Mouse (Mus musculus): ENCODE measurements at regions not wholly inside any gene's neighbourhood (a gene's known extent, or its start where the extent isn't known, plus 50 kb on each side); places are given as distances from the start of the nearest gene placed in this dataset.

DNA sequence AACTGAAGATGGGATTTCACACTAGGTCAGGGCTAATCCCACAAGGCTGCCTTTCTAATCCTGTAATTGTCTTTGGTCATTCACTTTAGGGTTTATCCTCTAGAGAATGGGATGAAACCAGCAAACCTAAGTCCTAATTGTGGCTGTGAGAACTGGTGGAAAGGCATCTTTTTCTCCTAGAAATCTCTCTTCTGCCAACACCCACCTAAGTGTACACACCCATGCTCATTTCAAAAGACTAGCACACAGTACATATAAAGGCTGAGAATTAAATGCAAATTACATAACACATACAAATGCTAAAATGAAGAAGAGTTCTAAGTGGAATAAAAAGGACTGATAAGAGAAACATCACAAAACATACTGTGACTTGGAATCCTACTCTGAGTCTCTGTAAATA is 579.5 kb downstream of the Eepd1 start:
- Histone ChIP-seq H3K27ac (replicated peaks) (no peak overlapping the region), H3K9ac (replicated peaks) (no peak overlapping the region), H3K4me2 (replicated peaks) (no peak overlapping the region), H3K4me1 (peaks cover 3% of the 10 kb centered on the region; the same call in 1 of the 2 replicates), H3K4me3 (no peak overlapping the region), H3K27me3 (no peaks in the 10 kb centered on the region), H3K36me3 (no peaks in the 10 kb centered on the region), H3K9me3 (no peaks in the 10 kb centered on the region)
- ATAC-seq (ENCODE audit: low FRiP score, low read depth): no peak

DNA sequence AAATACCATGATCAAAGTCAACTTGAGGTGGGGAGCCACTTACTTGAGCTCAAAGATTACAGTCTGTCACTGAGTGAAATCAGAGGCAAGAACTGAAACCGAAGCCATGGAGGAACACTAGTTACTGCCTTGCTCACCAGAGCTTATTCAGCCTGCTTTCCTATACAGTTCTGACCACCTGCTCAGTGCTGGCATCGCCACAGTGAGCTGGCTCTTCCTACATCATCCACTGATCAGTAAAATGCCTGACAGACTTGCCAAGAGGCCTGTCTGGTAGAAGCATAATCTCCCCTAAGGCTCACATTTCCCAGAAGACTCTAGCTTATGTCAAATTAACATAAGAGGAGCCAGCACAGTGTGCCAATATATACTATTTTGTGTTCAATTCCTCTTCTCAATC is 595.7 kb downstream of the Eepd1 start:
- Histone ChIP-seq H3K4me1 (no peaks in the 10 kb centered on the region), H3K4me2 (replicated peaks) (no peak overlapping the region), H3K36me3 (no peaks in the 10 kb centered on the region), H3K9me3 (no peaks in the 10 kb centered on the region), H3K4me3 (no peak overlapping the region), H3K27ac (replicated peaks) (no peak overlapping the region), H3K9ac (replicated peaks) (no peak overlapping the region), H3K27me3 (no peaks in the 10 kb centered on the region)
- 80% methylated on average over 2 of the region's 2 CpGs for WGBS
- ATAC-seq (ENCODE audit: low FRiP score, low read depth): no peak

DNA sequence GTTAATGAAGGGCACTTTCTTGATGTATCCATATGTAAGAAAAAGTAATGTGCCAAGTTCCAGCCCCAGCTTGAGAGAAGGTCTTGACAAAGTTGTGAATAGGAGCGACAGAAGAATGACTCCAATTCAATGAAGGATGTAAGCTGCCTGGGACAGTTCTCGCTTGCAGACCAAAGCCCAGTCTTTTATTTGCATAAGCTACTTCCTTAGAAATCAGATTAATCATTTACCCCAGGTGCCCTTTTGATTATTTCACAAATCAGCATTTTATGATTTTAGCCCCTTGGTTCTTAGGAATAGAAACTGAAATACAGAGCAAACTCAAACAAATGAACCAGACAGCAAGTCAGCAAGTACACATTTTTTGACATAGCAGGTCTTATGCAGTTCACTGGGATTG is 605.2 kb downstream of the Eepd1 start:
- no peaks in the 10 kb centered on the region for H3K9me3 ChIP-seq
- ATAC-seq (ENCODE audit: low FRiP score, low read depth): no peak
- no peak overlapping the region for H3K9ac ChIP-seq (replicated peaks)
- H3K4me1 ChIP-seq: no peaks in the 10 kb centered on the region
- no peak overlapping the region for H3K4me2 ChIP-seq (replicated peaks)
- WGBS: 41% methylated on average over 2 of the region's 2 CpGs
- no peaks in the 10 kb centered on the region for H3K36me3 ChIP-seq
- no peak overlapping the region for H3K4me3 ChIP-seq
- no peaks in the 10 kb centered on the region for H3K27me3 ChIP-seq
- H3K27ac ChIP-seq (replicated peaks): no peak overlapping the region

DNA sequence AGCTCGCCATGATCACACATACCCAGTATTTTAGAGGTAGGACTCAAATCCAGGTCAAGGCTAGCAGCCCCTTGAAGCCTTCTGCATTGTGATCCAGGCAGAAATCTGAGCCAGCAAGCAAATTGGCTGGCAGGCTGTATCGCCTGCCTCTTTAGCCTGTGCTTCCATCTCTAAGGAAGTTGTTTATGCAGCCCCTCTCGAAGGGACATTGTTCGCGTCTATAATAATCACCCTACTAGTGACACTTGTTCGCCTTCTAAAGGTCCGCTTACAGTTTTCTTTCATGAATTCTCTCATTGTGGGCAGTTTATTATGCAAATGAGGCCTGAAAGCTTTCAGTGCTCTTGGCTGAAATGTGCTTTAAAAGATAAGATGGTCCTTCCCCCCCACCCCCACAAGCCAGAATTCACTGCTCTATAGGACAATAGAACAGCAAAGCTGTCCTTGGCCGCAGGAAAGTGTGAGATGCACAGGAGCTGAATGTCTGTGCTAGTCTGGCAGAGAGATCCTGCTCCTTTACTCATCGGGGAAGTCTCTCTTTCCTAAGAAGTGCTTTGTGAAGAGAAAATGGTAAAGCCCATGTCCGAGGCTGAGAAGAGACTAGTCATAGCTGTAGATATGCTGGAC is 610.8 kb downstream of the Eepd1 start:
- H3K36me3 ChIP-seq: no peaks in the 10 kb centered on the region
- peak; percentile 62 for ATAC-seq (ENCODE audit: low FRiP score, low read depth)
- no peak overlapping the region; the same call in 1 of the 2 replicates for H3K27ac ChIP-seq (replicated peaks)
- no peak overlapping the region for H3K4me2 ChIP-seq (replicated peaks)
- H3K27me3 ChIP-seq: no peaks in the 10 kb centered on the region
- peaks cover 8% of the 10 kb centered on the region; the same call in 1 of the 2 replicates for H3K4me1 ChIP-seq
- H3K4me3 ChIP-seq: no peak overlapping the region
- 53% methylated on average over 10 of the region's 10 CpGs for WGBS
- H3K9me3 ChIP-seq: no peaks in the 10 kb centered on the region
- H3K9ac ChIP-seq (replicated peaks): no peak overlapping the region

DNA sequence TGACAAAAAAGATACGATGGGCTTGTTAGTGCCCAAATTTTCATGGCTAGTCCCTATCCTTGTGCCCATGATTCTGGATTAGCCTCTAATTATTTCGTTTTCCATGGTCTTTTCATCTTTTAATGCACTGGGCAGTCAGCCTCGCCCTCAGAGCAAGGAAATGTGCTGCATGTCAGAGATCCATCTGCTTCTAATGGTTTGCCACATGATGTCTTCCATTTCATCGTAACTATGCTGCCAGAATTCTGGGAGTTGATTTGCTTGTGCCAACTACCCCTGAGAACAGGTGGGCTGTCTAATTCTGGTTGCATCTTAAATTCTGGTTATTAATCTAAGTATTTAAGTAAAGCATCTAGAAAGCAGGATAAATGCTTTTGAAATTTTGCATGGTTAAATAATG is 622.8 kb downstream of the Eepd1 start:
- Histone ChIP-seq H3K9ac (replicated peaks) (no peak overlapping the region), H3K36me3 (no peaks in the 10 kb centered on the region), H3K27me3 (no peaks in the 10 kb centered on the region), H3K9me3 (no peaks in the 10 kb centered on the region), H3K4me1 (no peaks in the 10 kb centered on the region), H3K4me2 (replicated peaks) (no peak overlapping the region), H3K27ac (replicated peaks) (no peak overlapping the region), H3K4me3 (no peak overlapping the region)
- no peak for ATAC-seq (ENCODE audit: low FRiP score, low read depth)
- WGBS: 72% methylated on average over 4 of the region's 4 CpGs

DNA sequence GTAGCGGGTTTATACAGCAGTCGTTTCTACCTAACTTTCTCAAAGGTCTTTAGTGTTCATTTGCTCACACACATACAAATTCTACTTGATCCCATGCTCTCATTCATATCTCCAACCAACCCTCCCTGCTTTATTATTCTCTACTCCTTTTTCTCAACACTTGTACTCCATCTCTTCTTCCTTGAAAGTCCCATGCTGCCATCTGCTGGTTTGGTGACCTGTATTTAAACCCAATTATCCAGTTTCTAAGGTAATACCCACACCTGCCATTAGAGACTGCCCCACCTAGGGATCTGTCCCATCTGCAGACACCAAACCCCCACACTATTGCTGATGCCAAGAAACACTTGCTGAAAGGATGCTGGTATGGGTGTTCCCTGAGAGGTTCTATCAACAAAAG is 611.5 kb upstream of the B3gat1 start:
- Histone ChIP-seq H3K4me3 (no peak overlapping the region), H3K9ac (replicated peaks) (no peak overlapping the region), H3K4me1 (no peaks in the 10 kb centered on the region), H3K36me3 (no peaks in the 10 kb centered on the region), H3K4me2 (replicated peaks) (no peak overlapping the region), H3K9me3 (no peaks in the 10 kb centered on the region), H3K27me3 (no peaks in the 10 kb centered on the region), H3K27ac (replicated peaks) (no peak overlapping the region)
- 92% methylated on average over 2 of the region's 2 CpGs for WGBS
- no peak for ATAC-seq (ENCODE audit: low FRiP score, low read depth)

DNA sequence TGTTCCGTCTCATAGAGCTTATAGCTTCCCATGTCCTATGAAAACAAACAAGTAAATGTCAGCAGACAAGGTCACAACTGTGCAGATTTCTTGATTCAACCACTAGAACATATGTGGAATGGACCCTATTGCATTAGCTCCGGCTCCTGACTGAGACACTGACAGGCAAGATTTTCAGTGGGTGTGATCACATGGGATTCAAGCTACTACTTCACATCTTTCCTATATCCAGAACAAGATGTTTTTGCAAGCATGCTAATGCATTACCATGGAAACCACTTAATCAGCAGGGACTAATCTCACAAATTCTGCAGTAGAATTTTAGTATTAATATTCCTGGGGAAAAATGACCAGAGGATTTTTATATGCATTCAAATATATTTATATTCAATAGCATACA is 598.9 kb upstream of the B3gat1 start:
- no peak overlapping the region for H3K4me3 ChIP-seq
- H3K36me3 ChIP-seq: no peaks in the 10 kb centered on the region
- H3K27me3 ChIP-seq: no peaks in the 10 kb centered on the region
- H3K4me1 ChIP-seq: no peaks in the 10 kb centered on the region
- H3K9ac ChIP-seq (replicated peaks): no peak overlapping the region
- WGBS: 69% methylated on average over 2 of the region's 2 CpGs
- ATAC-seq (ENCODE audit: low FRiP score, low read depth): no peak
- no peak overlapping the region for H3K4me2 ChIP-seq (replicated peaks)
- H3K9me3 ChIP-seq: no peaks in the 10 kb centered on the region
- H3K27ac ChIP-seq (replicated peaks): no peak overlapping the region
